Mouse (Mus musculus) right cerebral cortex, postnatal 4 days (tissue): Measurements from ENCODE around the gene Scaf1.

Experiments
- DNase-seq: peaks from one replicate; pipeline ENCODE4 v3.0.0-alpha.2; 2022

Gene Scaf1

DNA sequence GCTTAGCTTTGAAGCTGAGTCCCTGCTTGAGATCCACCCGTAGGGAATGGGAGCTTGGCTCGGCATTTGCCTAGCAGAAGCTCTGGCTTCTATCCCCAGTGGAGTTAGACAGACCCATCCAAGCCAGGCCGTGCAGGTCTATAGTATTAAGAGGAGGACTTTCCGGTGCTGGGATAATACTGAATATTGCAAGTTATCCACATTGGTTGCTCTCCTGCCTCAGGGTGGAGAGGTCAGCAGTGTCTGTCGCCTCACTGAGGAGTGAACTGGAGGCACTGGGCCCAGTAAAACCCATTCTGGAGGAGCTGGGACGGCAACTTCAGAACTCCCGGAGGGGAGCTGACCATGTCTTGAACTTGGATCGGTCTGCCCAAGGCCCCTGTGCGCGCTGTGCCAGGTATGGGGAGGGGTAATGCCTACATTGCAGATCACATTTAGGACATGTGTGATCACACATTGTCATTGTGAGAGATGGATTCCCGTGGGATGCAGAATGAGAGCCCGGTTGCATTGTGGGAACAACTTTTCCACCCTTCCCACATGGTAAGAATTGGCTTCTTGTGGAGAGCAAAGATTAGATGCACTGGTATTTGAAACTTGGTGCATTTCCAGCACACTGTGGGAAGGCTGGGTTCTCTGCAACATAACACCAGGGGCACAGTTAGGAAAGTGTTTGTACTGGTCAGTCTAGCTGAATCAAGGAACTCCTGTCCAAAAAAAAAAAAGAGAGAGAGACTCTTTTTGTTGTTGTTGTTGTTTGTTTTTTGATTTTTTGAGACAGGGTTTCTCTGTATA, 61.9 kb downstream of the Scaf1 start:
- DNase-seq, result no peak

- no peak for DNase-seq
Observed at GRCm38 (mm10) chr7:44953561-44953960, 62.6 kb downstream of the Scaf1 start.
